12 mouse cellular contexts compared by ENCODE assay signal in genomic region chr6:72880913-72881618, GRCm38 (mm10). TPM values are rescaled to one million over a fixed set of nuclear protein-coding genes. Genes with fewer than 3 reads are reported as not detected.
A peak's percentile ranks its signal among the peaks of the same experiment; 100 is the strongest.
DNase-seq lines count a peak whose midpoint lies in the region; ATAC-seq and TF ChIP-seq lines count a peak whose summit lies in the region.
"Had no signal": no experiment of that assay in that cellular context is flagged by ENCODE, and none has a peak within 500 bp of the region (broad histone marks: within the 10 kb centered on the region; RNA-seq: fewer than 3 reads in every experiment).

No protein-coding gene starts in this region.

- peak overlapping the region; percentile 83 for H3K27ac ChIP-seq in bone marrow macrophage, adult 2 months (ENCODE audit: insufficient read depth, low read depth, low read length)
- H3K27ac ChIP-seq in liver, embryonic 14.5 days: peak overlapping the region; percentile 45; the same call in 1 of the 2 replicates
- H3K27ac ChIP-seq: midbrain, embryonic 12.5 days had no signal

- peak; percentile 33 for DNase-seq in adrenal gland, postnatal 14 days
- DNase-seq in adrenal gland, postnatal 10 days: no peak
- DNase-seq in 3134 (ENCODE audit: extremely low read depth, insufficient read length, low spot score): peak; percentile 56
- peak in 2 of 3 experiments; percentile 22 to 33 for DNase-seq in liver, embryonic 14.5 days (ENCODE audit: low read depth in 3 of 3, low spot score in 3 of 3)
- no peak for DNase-seq in cerebellum, postnatal 4 days (ENCODE audit: low spot score in 2 of 2)
- DNase-seq in kidney, adult 8-10 months: no peak
- no peak for DNase-seq in spleen, postnatal 10 days (ENCODE audit: low spot score in 2 of 2)
- DNase-seq: right cerebral cortex, postnatal 25 days had no signal

- no peaks in the 10 kb centered on the region for H3K27me3 ChIP-seq in liver, embryonic 14.5 days (ENCODE audit: control insufficient read depth, insufficient read depth, low read length)
- H3K27me3 ChIP-seq: midbrain, embryonic 12.5 days had no signal

- no peak overlapping the region for H3K9ac ChIP-seq in liver, embryonic 14.5 days (replicated peaks)
- H3K9ac ChIP-seq: midbrain, embryonic 12.5 days had no signal

- no peaks in the 10 kb centered on the region for H3K9me3 ChIP-seq in liver, embryonic 14.5 days (ENCODE audit: control insufficient read depth, low read length)
- H3K9me3 ChIP-seq: midbrain, embryonic 12.5 days had no signal

- peak overlapping the region; percentile 35 for H3K4me2 ChIP-seq in liver, embryonic 14.5 days (ENCODE audit: low read depth)
- H3K4me2 ChIP-seq: midbrain, embryonic 12.5 days had no signal

- no peaks in the 10 kb centered on the region for H3K36me3 ChIP-seq in liver, embryonic 14.5 days (replicated peaks; ENCODE audit: control insufficient read depth, insufficient read depth, low read depth)
- H3K36me3 ChIP-seq: midbrain, embryonic 12.5 days had no signal

- TF ChIP-seq CTCF in bone marrow macrophage, adult 2 months (IDR thresholded peaks at IDR 0.05; ENCODE audit: low read depth, low read length): no peak
- TF ChIP-seq CTCF in liver, embryonic 14.5 days (IDR thresholded peaks at IDR 0.05; ENCODE audit: low read depth): no peak

- TF ChIP-seq EP300 in liver, embryonic 14.5 days (IDR thresholded peaks at IDR 0.05; ENCODE audit: low read depth): no peak

- peaks cover 60% of the 10 kb centered on the region for H3K4me1 ChIP-seq in bone marrow macrophage, adult 2 months (ENCODE audit: control insufficient read depth, insufficient read depth, low read length)
- peaks cover 8 to 21% of the 10 kb centered on the region in 2 experiments for H3K4me1 ChIP-seq in liver, embryonic 14.5 days (replicated peaks; ENCODE audit: control insufficient read depth in 2 of 2, insufficient read depth in 2 of 2, low read length in 1 of 2)

- peak overlapping the region; percentile 54 for H3K4me3 ChIP-seq in bone marrow macrophage, adult 2 months (ENCODE audit: insufficient read depth, low read length)
- H3K4me3 ChIP-seq in liver, embryonic 14.5 days (ENCODE audit: insufficient read depth in 1 of 2, low read depth in 2 of 2, low read length in 2 of 2): no peak overlapping the region
- H3K4me3 ChIP-seq: erythroblast, embryonic 14.5 days; midbrain, embryonic 12.5 days had no signal

- 29% methylated on average over 9 of the region's 9 CpGs for WGBS in liver, embryonic 14.5 days (ENCODE audit: insufficient replicate concordance)

- no peak for TF ChIP-seq POLR2A in bone marrow macrophage, adult 2 months (IDR thresholded peaks at IDR 0.05; ENCODE audit: borderline replicate concordance, low read depth, low read length)

- ATAC-seq in liver, embryonic 14.5 days (ENCODE audit: insufficient read depth): peak; percentile 80; the same call in 1 of the 2 replicates
- ATAC-seq: hindbrain, embryonic 16.5 days had no signal

RNA-seq across cellular contexts. Expression of gene Kcmf1, which starts 18.7 kb away (rescaled TPM):
- 86.8 and 97.9 TPM in 2 replicates for total RNA-seq in adrenal gland, postnatal 14 days (2021)
- 10 to 100 TPM; 85.5 to 91.6 TPM for total RNA-seq in adrenal gland, postnatal 10 days (2021)
- polyA plus RNA-seq in bone marrow macrophage, adult 2 months (2012; ENCODE audit: insufficient read depth, insufficient read length, missing spikeins): 73.8 and 76.3 TPM in 2 replicates
- 23.1 and 27.7 TPM in 2 replicates for polyA plus RNA-seq in liver, embryonic 14.5 days (2012; rRNA removed)
- 29.5 and 34.4 TPM in 2 replicates for polyA plus RNA-seq in liver, embryonic 14.5 days (2014; fragmentation: Nextera tagmentation; extraction: Ambion mirVana)

Comparison
In these comparisons a context has a peak if more than half of its experiments do, and no peak if none do; other contexts are left out.
1. DNase-seq: peak in adrenal gland, postnatal 14 days (single experiment), 3134 (single experiment) and liver, embryonic 14.5 days (2 of 3); none in adrenal gland, postnatal 10 days (single experiment), cerebellum, postnatal 4 days (0 of 2), kidney, adult 8-10 months (0 of 2) and spleen, postnatal 10 days (0 of 2).